Mouse (Mus musculus): ENCODE results near the gene Cfd. TPM values are rescaled to one million over a fixed set of nuclear protein-coding genes. Genes with fewer than 3 reads are reported as not detected.
"Not testable (repeated sequence)": the region's sequence is repeated elsewhere in the genome, so short reads cannot be mapped to it uniquely, and the experiment has no call there.

Cfd gene
- polyA plus RNA-seq, 1 experiment from 2014 or later: not detected

- 55% methylated on average over 2 of the region's 2 CpGs for WGBS
Measured at GRCm38 (mm10) chr10:79889386-79889785, 1.3 kb upstream of the Cfd start.

GRCm38 (mm10) chr10:79892451-79893118 lies 1.9 kb downstream of the Cfd start:
- H3K9ac ChIP-seq (ENCODE audit: low read depth, low read length); H3K4me3 ChIP-seq (ENCODE audit: low read length); H3K27me3 ChIP-seq (ENCODE audit: control insufficient read depth, insufficient read depth, low read length); H3K4me1 ChIP-seq (ENCODE audit: control insufficient read depth, insufficient read depth, low read length); H3K27ac ChIP-seq (ENCODE audit: low read depth, low read length); H3K9me3 ChIP-seq (ENCODE audit: control insufficient read depth, low read length); H3K4me2 ChIP-seq (replicated peaks; ENCODE audit: low read depth, low read length): not testable (repeated sequence)
- ATAC-seq (ENCODE audit: low FRiP score, low TSS enrichment): peak; percentile 53
- WGBS: 43% methylated on average over 22 of the region's 22 CpGs
- peaks cover 28% of the 10 kb centered on the region for H3K36me3 ChIP-seq (ENCODE audit: control insufficient read depth, insufficient read depth, low read length)

More at GRCm38 (mm10) chr10:79889386-79889785, 1.3 kb upstream of the Cfd start:
- H3K27me3 ChIP-seq (ENCODE audit: control insufficient read depth, insufficient read depth, low read length): peaks cover 2% of the 10 kb centered on the region; the same call in 1 of the 2 replicates
- no peaks in the 10 kb centered on the region for H3K4me1 ChIP-seq (ENCODE audit: control insufficient read depth, insufficient read depth, low read length)
- H3K9ac ChIP-seq (ENCODE audit: low read depth, low read length): no peak overlapping the region
- no peaks in the 10 kb centered on the region for H3K36me3 ChIP-seq (ENCODE audit: control insufficient read depth, insufficient read depth, low read length)
- H3K4me3 ChIP-seq (ENCODE audit: low read length): no peak overlapping the region
- H3K4me2 ChIP-seq (replicated peaks; ENCODE audit: low read depth, low read length): no peak overlapping the region
- H3K9me3 ChIP-seq (ENCODE audit: control insufficient read depth, low read length): no peaks in the 10 kb centered on the region
- ATAC-seq (ENCODE audit: low FRiP score, low TSS enrichment): no peak
- H3K27ac ChIP-seq (ENCODE audit: low read depth, low read length): no peak overlapping the region

GRCm38 (mm10) chr10:79896306-79896705 lies 5.7 kb downstream of the Cfd start:
- Histone ChIP-seq H3K9me3 (ENCODE audit: control insufficient read depth, low read length) (no peaks in the 10 kb centered on the region), H3K27ac (ENCODE audit: low read depth, low read length) (no peak overlapping the region), H3K27me3 (ENCODE audit: control insufficient read depth, insufficient read depth, low read length) (no peaks in the 10 kb centered on the region), H3K4me2 (replicated peaks; ENCODE audit: low read depth, low read length) (no peak overlapping the region), H3K4me1 (ENCODE audit: control insufficient read depth, insufficient read depth, low read length) (peaks cover 3% of the 10 kb centered on the region; the same call in 1 of the 2 replicates), H3K4me3 (ENCODE audit: low read length) (no peak overlapping the region), H3K9ac (ENCODE audit: low read depth, low read length) (no peak overlapping the region), H3K36me3 (ENCODE audit: control insufficient read depth, insufficient read depth, low read length) (peaks cover 39% of the 10 kb centered on the region)
- ATAC-seq (ENCODE audit: low FRiP score, low TSS enrichment): no peak
- 87% methylated on average over 16 of the region's 16 CpGs for WGBS

GRCm38 (mm10) chr10:79896814-79897213 lies 6.2 kb downstream of the Cfd start:
- Histone ChIP-seq H3K27me3 (ENCODE audit: control insufficient read depth, insufficient read depth, low read length) (no peaks in the 10 kb centered on the region), H3K9ac (ENCODE audit: low read depth, low read length) (no peak overlapping the region)
- ATAC-seq (ENCODE audit: low FRiP score, low TSS enrichment): no peak

GRCm38 (mm10) chr10:79897316-79898245 lies 6.9 kb downstream of the Cfd start:
- Histone ChIP-seq H3K27me3 (ENCODE audit: control insufficient read depth, insufficient read depth, low read length) (no peaks in the 10 kb centered on the region), H3K27ac (ENCODE audit: low read depth, low read length) (no peak overlapping the region), H3K4me2 (replicated peaks; ENCODE audit: low read depth, low read length) (no peak overlapping the region), H3K9ac (ENCODE audit: low read depth, low read length) (peak overlapping the region; percentile 18; the same call in 1 of the 2 replicates), H3K36me3 (ENCODE audit: control insufficient read depth, insufficient read depth, low read length) (peaks cover 51% of the 10 kb centered on the region), H3K4me3 (ENCODE audit: low read length) (no peak overlapping the region), H3K4me1 (ENCODE audit: control insufficient read depth, insufficient read depth, low read length) (peaks cover 3% of the 10 kb centered on the region; the same call in 1 of the 2 replicates), H3K9me3 (ENCODE audit: control insufficient read depth, low read length) (no peaks in the 10 kb centered on the region)
- peak; percentile 61; the same call in 1 of the 2 replicates for ATAC-seq (ENCODE audit: low FRiP score, low TSS enrichment)
- 44% methylated on average over 20 of the region's 20 CpGs for WGBS

More at GRCm38 (mm10) chr10:79896814-79897213, 6.2 kb downstream of the Cfd start:
- peaks cover 44% of the 10 kb centered on the region for H3K36me3 ChIP-seq (ENCODE audit: control insufficient read depth, insufficient read depth, low read length)
- H3K4me3 ChIP-seq (ENCODE audit: low read length): no peak overlapping the region
- H3K9me3 ChIP-seq (ENCODE audit: control insufficient read depth, low read length): no peaks in the 10 kb centered on the region
- H3K4me2 ChIP-seq (replicated peaks; ENCODE audit: low read depth, low read length): no peak overlapping the region
- H3K27ac ChIP-seq (ENCODE audit: low read depth, low read length): no peak overlapping the region
- WGBS: 78% methylated on average over 13 of the region's 13 CpGs
- peaks cover 3% of the 10 kb centered on the region; the same call in 1 of the 2 replicates for H3K4me1 ChIP-seq (ENCODE audit: control insufficient read depth, insufficient read depth, low read length)

- no peak overlapping the region for H3K4me3 ChIP-seq (ENCODE audit: low read length)
- no peak overlapping the region for H3K4me2 ChIP-seq (replicated peaks; ENCODE audit: low read depth, low read length)
- H3K27me3 ChIP-seq (ENCODE audit: control insufficient read depth, insufficient read depth, low read length): no peaks in the 10 kb centered on the region
- peaks cover 3% of the 10 kb centered on the region; the same call in 1 of the 2 replicates for H3K4me1 ChIP-seq (ENCODE audit: control insufficient read depth, insufficient read depth, low read length)
- no peaks in the 10 kb centered on the region for H3K9me3 ChIP-seq (ENCODE audit: control insufficient read depth, low read length)
- H3K36me3 ChIP-seq (ENCODE audit: control insufficient read depth, insufficient read depth, low read length): peaks cover 67% of the 10 kb centered on the region
- no peak for ATAC-seq (ENCODE audit: low FRiP score, low TSS enrichment)
- WGBS: 47% methylated on average over 2 of the region's 2 CpGs
- H3K9ac ChIP-seq (ENCODE audit: low read depth, low read length): no peak overlapping the region
- no peak overlapping the region for H3K27ac ChIP-seq (ENCODE audit: low read depth, low read length)
Measured at GRCm38 (mm10) chr10:79900951-79901410, 10.3 kb downstream of the Cfd start.

- no peak overlapping the region for H3K9ac ChIP-seq (ENCODE audit: low read depth, low read length)
- no peaks in the 10 kb centered on the region for H3K27me3 ChIP-seq (ENCODE audit: control insufficient read depth, insufficient read depth, low read length)
- no peaks in the 10 kb centered on the region for H3K4me1 ChIP-seq (ENCODE audit: control insufficient read depth, insufficient read depth, low read length)
- no peaks in the 10 kb centered on the region for H3K9me3 ChIP-seq (ENCODE audit: control insufficient read depth, low read length)
- ATAC-seq (ENCODE audit: low FRiP score, low TSS enrichment): no peak
- H3K4me3 ChIP-seq (ENCODE audit: low read length): no peak overlapping the region
- H3K27ac ChIP-seq (ENCODE audit: low read depth, low read length): no peak overlapping the region
- peaks cover 58% of the 10 kb centered on the region for H3K36me3 ChIP-seq (ENCODE audit: control insufficient read depth, insufficient read depth, low read length)
- WGBS: 92% methylated on average over 9 of the region's 9 CpGs
- H3K4me2 ChIP-seq (replicated peaks; ENCODE audit: low read depth, low read length): no peak overlapping the region
Measured at GRCm38 (mm10) chr10:79906712-79907111, 16.1 kb downstream of the Cfd start.

- whole genome bisulfite sequencing: 87% methylated on average over 10 of the region's 10 CpGs
- Histone ChIP-seq H3K27me3 (ENCODE audit: control insufficient read depth, insufficient read depth, low read length) (no peaks in the 10 kb centered on the region), H3K4me1 (ENCODE audit: control insufficient read depth, insufficient read depth, low read length) (no peaks in the 10 kb centered on the region), H3K27ac (ENCODE audit: low read depth, low read length) (no peak overlapping the region), H3K4me2 (replicated peaks; ENCODE audit: low read depth, low read length) (peak overlapping the region; percentile 36; the same call in 1 of the 2 replicates), H3K9me3 (ENCODE audit: control insufficient read depth, low read length) (no peaks in the 10 kb centered on the region), H3K36me3 (ENCODE audit: control insufficient read depth, insufficient read depth, low read length) (peaks cover 57% of the 10 kb centered on the region), H3K9ac (ENCODE audit: low read depth, low read length) (no peak overlapping the region), H3K4me3 (ENCODE audit: low read length) (no peak overlapping the region)
- no peak for ATAC-seq (ENCODE audit: low FRiP score, low TSS enrichment)
Measured at GRCm38 (mm10) chr10:79907415-79907814, 16.8 kb downstream of the Cfd start.
